Mouse (Mus musculus): ENCODE data around the gene Plcb4. TPM values are rescaled to one million over a fixed set of nuclear protein-coding genes. Genes with fewer than 3 reads are reported as not detected.

Gene Plcb4
- polyA plus RNA-seq, 1 experiment from 2014 or later, result 26.5 TPM

- no peak for TF ChIP-seq CTCF (IDR thresholded peaks at IDR 0.05)
- ChIA-PET CTCF (no interaction called here), POLR2A (interaction anchor here (0.6 to 1.0 kb wide), 2 partner anchors 15 to 281 kb away, joined by 3 to 4 read pairs; no protein-coding TSS in a partner anchor)
- H3K27me3 ChIP-seq, result no peaks in the 10 kb centered on the region
- in situ Hi-C loops (cut with MboI; ENCODE audit: low pct_unique_long_range_greater_than_20kb), result no loop called here
- ATAC-seq (no peak), DNase-seq (ENCODE audit: low read depth, low spot score) (no peak)
These were observed 54.1 kb downstream of the Plcb4 start for GRCm38 (mm10) chr2:135712921-135713320.

DNA sequence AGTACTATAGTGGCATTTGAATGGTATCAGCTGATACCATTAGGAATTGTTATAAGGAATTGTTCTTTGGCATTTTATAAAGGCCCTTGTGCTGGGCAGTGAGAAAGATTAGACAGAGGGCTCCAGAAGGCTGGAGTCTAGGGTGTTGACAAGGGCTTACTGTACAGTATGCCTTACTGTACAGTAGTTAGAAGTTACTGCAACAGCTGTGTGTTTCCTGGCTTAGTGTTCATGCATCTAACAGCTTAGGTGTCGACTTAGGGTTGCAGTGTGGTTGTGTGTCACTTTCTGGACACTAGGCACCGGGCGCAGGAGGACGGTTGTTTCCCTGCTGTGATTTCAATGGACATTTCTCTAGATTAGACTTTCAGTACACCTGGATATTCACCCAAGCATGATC, 57.4 kb downstream of the Plcb4 start:
- DNase-seq (ENCODE audit: low read depth, low spot score) (no peak), ATAC-seq (no peak)
- TF ChIP-seq CTCF (IDR thresholded peaks at IDR 0.05), result no peak
- ChIA-PET POLR2A (interaction anchor here (0.9 kb wide), 1 partner anchor 8 kb away, joined by 3 read pairs; no protein-coding TSS in a partner anchor), CTCF (interaction anchor here (1.4 kb wide), 1 partner anchor 18 kb away, joined by 6 read pairs; no protein-coding TSS in a partner anchor)
- H3K27me3 ChIP-seq, result no peaks in the 10 kb centered on the region
- in situ Hi-C loops (cut with MboI; ENCODE audit: low pct_unique_long_range_greater_than_20kb), result no loop called here

DNA sequence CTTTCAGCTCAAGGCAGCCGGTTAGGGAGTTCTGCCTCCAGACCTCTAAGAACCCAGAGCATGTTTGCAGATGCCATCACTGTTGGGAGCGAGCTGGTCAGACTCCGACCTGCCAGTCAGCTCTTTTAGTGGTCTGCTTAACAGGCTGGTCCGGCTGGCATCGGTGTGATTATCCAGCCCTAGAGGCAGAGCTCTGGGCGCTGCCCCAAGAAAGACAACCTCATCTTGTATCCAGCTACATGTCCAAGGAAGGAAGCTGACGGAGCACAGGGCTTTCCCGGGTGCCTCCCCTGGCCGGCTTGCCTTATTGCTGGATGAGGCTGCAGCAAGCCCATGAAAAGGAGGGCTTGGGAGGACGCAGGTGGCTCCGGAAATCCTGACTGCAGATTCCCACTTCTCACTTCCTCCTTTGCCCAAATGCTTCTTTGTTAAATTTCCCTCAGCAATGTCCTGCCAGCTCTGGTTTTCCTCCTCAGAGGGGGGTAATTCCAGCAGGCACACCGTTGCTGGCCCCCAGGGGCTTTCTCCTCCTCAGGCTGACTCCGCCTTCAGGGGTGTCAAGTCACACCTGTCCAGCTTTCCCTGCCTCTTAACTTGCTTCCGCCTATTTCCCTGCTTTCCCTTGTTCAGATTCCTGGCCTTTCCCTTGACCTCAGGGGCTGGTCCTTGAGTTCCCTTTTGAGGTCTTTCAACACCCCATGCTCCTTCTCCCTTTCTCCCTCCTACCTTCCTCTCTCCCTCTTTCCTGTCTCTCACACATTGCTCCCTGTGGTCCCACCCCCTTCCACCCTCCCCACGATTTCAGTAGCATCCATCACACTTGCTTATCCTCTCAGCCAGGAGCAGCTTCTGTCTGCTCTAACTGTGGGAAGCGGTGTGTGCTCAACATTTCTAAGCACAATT, 58.7 kb downstream of the Plcb4 start:
- ATAC-seq (no peak), DNase-seq (ENCODE audit: low read depth, low spot score) (no peak)
- no peaks in the 10 kb centered on the region for H3K27me3 ChIP-seq
- TF ChIP-seq CTCF (IDR thresholded peaks at IDR 0.05), result no peak
- CTCF ChIA-PET, result no interaction called here
- in situ Hi-C loops (cut with MboI; ENCODE audit: low pct_unique_long_range_greater_than_20kb), result no loop called here
- POLR2A ChIA-PET, result interaction anchor here (0.6 to 1.0 kb wide), 3 partner anchors 10 to 78 kb away, joined by 3 to 5 read pairs (median 3); no protein-coding TSS in a partner anchor

GRCm38 (mm10) chr2:135722109-135722508, 63.3 kb downstream of the Plcb4 start:
- ChIA-PET CTCF (no interaction called here), POLR2A (no interaction called here)
- DNase-seq (ENCODE audit: low read depth, low spot score), result no peak
- no peak for TF ChIP-seq CTCF (IDR thresholded peaks at IDR 0.05)
- in situ Hi-C loops (cut with MboI; ENCODE audit: low pct_unique_long_range_greater_than_20kb), result no loop called here
- ATAC-seq, result no peak
- no peaks in the 10 kb centered on the region for H3K27me3 ChIP-seq

- no peak for TF ChIP-seq CTCF (IDR thresholded peaks at IDR 0.05)
- DNase-seq (ENCODE audit: low read depth, low spot score), result no peak
- ChIA-PET POLR2A (interaction anchor here (0.6 kb wide), 1 partner anchor 160 kb away, joined by 4 read pairs; no protein-coding TSS in a partner anchor), CTCF (interaction anchor here (1.0 kb wide), 1 partner anchor 12 kb away, joined by 3 read pairs; no protein-coding TSS in a partner anchor)
- no peaks in the 10 kb centered on the region for H3K27me3 ChIP-seq
- ATAC-seq, result no peak
- in situ Hi-C loops (cut with MboI; ENCODE audit: low pct_unique_long_range_greater_than_20kb), result no loop called here
These were observed 64.6 kb downstream of the Plcb4 start for GRCm38 (mm10) chr2:135723387-135723786.

DNA sequence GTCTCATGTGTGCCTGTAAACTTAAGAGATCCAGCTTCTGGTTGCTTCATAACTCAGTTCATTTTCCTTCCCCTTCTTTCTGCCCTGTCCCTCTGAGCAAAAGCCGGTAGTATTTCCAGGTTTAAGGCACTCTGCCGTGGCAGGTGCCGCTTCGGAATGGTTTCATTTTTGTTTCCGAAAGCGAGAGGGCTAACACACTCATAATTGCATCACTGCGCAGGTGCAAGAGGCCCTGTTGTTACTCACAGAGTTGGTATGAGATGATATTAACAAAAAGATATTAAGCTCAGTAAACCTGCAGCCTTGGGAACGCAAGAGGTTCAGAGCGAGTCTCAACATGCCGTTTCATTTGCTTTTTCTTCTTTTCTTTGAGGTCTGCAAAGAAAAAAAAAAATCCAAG, 65.7 kb downstream of the Plcb4 start:
- TF ChIP-seq CTCF (IDR thresholded peaks at IDR 0.05), result no peak
- no peaks in the 10 kb centered on the region for H3K27me3 ChIP-seq
- in situ Hi-C loops (cut with MboI; ENCODE audit: low pct_unique_long_range_greater_than_20kb), result no loop called here
- ChIA-PET POLR2A (interaction anchor here (0.9 kb wide), 1 partner anchor 9 kb away, joined by 3 read pairs; no protein-coding TSS in a partner anchor), CTCF (no interaction called here)
- DNase-seq (ENCODE audit: low read depth, low spot score) (no peak), ATAC-seq (no peak)

DNA sequence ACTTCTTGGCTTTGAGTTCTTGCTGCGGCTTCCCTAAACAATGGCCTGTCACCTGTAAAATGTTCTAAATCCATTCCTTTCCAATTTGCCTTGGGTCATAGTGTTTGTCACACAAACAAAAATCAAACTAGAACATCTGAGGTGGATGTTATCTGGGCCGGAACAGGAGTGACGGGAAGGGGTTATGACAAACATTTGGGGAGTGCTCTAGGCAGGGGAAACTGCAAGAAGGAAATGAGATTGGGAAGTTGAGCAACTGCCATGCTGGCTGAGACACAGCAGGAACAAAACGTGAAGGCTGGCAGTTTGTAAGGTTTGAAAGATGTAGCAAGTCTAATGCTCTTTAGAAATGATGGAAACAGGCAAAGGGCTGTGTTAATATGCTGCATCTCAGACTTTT, 66.6 kb downstream of the Plcb4 start:
- no peaks in the 10 kb centered on the region for H3K27me3 ChIP-seq
- no peak for TF ChIP-seq CTCF (IDR thresholded peaks at IDR 0.05)
- POLR2A ChIA-PET, result interaction anchor here (1.0 kb wide), 1 partner anchor 148 kb away, joined by 3 read pairs; no protein-coding TSS in a partner anchor
- in situ Hi-C loops (cut with MboI; ENCODE audit: low pct_unique_long_range_greater_than_20kb), result no loop called here
- DNase-seq (ENCODE audit: low read depth, low spot score) (no peak), ATAC-seq (no peak)
- CTCF ChIA-PET, result no interaction called here

DNA sequence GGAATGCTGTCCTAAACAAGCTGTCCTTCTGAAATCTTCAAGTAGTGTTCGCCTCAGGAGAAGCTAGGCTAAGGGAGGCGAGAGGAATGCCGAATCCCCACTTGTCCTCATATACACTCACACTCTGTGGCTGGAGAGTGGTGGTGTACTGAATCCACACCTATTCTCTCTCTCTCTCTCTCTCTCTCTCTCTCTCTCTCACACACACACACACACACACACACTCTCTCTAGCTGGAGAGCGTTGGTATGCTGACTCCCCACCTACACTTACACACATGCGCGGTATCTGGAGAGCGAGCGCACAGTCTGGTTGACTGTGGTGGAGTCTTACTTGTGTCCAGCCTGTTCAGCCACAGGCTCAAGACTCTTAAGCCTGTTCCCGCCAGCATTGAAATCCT, 68.3 kb downstream of the Plcb4 start:
- in situ Hi-C loops (cut with MboI; ENCODE audit: low pct_unique_long_range_greater_than_20kb), result no loop called here
- no peak for TF ChIP-seq CTCF (IDR thresholded peaks at IDR 0.05)
- CTCF ChIA-PET, result interaction anchor here (1.3 kb wide), 1 partner anchor 66 kb away, joined by 3 read pairs; no protein-coding TSS in a partner anchor

GRCm38 (mm10) chr2:135727925-135728324, 69.1 kb downstream of the Plcb4 start:
- DNase-seq (ENCODE audit: low read depth, low spot score), result no peak
- in situ Hi-C loops (cut with MboI; ENCODE audit: low pct_unique_long_range_greater_than_20kb), result no loop called here
- POLR2A ChIA-PET, result interaction anchor here (1.1 kb wide), 1 partner anchor 15 kb away, joined by 3 read pairs; no protein-coding TSS in a partner anchor
- TF ChIP-seq CTCF (IDR thresholded peaks at IDR 0.05), result no peak
- H3K27me3 ChIP-seq, result no peaks in the 10 kb centered on the region
- CTCF ChIA-PET, result interaction anchor here (1.3 kb wide), 1 partner anchor 67 kb away, joined by 3 read pairs; no protein-coding TSS in a partner anchor
- no peak for ATAC-seq

More for the DNA sequence above, 68.3 kb downstream of the Plcb4 start:
- POLR2A ChIA-PET, result interaction anchor here (0.6 kb wide), 1 partner anchor 154 kb away, joined by 3 read pairs; no protein-coding TSS in a partner anchor
- ATAC-seq, result no peak
- DNase-seq (ENCODE audit: low read depth, low spot score), result no peak
- no peaks in the 10 kb centered on the region for H3K27me3 ChIP-seq

DNA sequence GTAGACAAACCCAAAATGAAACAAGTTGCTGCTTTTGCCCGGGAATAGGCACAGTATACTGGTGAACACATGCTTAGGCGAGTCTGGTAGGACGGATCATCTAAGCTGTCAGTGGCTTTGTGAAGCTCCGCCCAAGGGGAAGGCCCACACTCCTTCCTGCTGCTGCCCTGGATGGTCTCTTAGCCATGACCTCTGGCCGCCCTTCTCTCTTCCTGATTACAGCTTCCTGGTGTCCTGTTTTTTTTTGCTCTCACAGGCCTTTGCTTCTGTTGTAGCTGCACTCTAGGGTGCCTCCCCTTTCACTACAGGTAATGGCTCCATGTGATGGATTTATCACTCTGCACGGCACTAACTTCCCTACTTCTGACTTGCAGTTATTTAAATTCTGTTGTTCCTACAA, 72.8 kb downstream of the Plcb4 start:
- DNase-seq (ENCODE audit: low read depth, low spot score) (no peak), ATAC-seq (no peak)
- no peaks in the 10 kb centered on the region for H3K27me3 ChIP-seq
- no peak for TF ChIP-seq CTCF (IDR thresholded peaks at IDR 0.05)
- ChIA-PET CTCF (interaction anchor here (1.4 kb wide), 1 partner anchor 20 kb away, joined by 3 read pairs; no protein-coding TSS in a partner anchor), POLR2A (no interaction called here)
- in situ Hi-C loops (cut with MboI; ENCODE audit: low pct_unique_long_range_greater_than_20kb), result no loop called here

DNA sequence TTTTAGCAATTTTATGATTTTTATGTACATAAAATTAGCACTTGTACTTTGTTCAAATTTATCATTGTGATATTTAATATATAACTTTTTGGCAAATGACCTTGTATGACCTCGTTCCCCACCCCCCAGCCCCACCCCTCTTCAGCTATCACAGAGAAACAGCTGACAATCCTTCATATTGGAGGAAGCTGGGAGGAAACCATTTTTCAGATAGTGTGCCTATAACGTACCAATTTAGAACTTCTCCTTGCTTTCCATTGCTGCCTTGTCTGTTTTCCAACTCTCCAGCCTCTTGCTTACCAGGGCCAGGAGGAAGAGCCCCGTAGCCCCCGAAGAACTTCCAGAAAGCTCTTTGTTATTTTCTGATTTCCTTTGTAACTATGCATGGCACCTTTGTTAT, 73.8 kb downstream of the Plcb4 start:
- in situ Hi-C loops (cut with MboI; ENCODE audit: low pct_unique_long_range_greater_than_20kb), result no loop called here
- ChIA-PET POLR2A (no interaction called here), CTCF (interaction anchor here (1.4 to 2.3 kb wide), 2 partner anchors 21 to 194 kb away, joined by 3 to 7 read pairs; no protein-coding TSS in a partner anchor)
- DNase-seq (ENCODE audit: low read depth, low spot score) (no peak), ATAC-seq (no peak)
- no peak for TF ChIP-seq CTCF (IDR thresholded peaks at IDR 0.05)
- H3K27me3 ChIP-seq, result no peaks in the 10 kb centered on the region
